Mouse (Mus musculus) heart, postnatal 4 days (tissue): ENCODE data around the gene Tnfrsf23. TPM values are rescaled to one million over a fixed set of nuclear protein-coding genes. Genes with fewer than 3 reads are reported as not detected.
A peak's percentile ranks its signal among the peaks of the same experiment; 100 is the strongest.
"Not testable (repeated sequence)": the region's sequence is repeated elsewhere in the genome, so short reads cannot be mapped to it uniquely, and the experiment has no call there.

Source experiments
- DNase-seq: peaks from one replicate; pipeline ENCODE4 v3.0.0; 2021
- total RNA-seq, 2 experiments: library from RNA; stranded (reverse); gene quantifications; 2 replicates each; pipeline ENCODE4 v1.2.3; 2021

Gene Tnfrsf23
- total RNA-seq, 2 experiments from 2014 or later = 3.4 to 3.6 TPM

DNA sequence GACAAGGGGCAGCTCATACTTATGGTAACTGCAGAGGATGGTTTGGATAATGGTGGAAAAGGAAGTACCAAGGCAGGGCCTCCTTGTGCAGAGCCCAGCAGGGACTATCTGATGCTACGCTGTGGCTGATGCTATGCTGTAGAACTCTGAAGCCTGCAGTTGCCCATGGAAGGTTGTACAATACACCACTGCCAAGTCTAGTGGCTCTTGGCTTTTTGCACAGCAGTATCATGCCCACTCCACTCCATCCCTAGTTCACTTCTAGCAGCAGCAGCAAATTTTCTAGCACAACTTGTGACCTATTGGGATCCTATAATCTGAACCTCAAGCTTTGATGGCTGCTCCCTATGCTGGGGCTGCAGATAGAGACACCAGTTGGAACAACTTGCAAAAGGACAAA lies 4.1 kb downstream of the Tnfrsf23 start:
- DNase-seq = no peak

GRCm38 (mm10) chr7:143680836-143681235 lies 4.8 kb downstream of the Tnfrsf23 start:
- not testable (repeated sequence) for DNase-seq

- DNase-seq = not testable (repeated sequence)
Observed at GRCm38 (mm10) chr7:143679650-143680049, 6.0 kb downstream of the Tnfrsf23 start.

- DNase-seq = no peak
Observed at GRCm38 (mm10) chr7:143666427-143667311, 19.0 kb downstream of the Tnfrsf23 start.

DNA sequence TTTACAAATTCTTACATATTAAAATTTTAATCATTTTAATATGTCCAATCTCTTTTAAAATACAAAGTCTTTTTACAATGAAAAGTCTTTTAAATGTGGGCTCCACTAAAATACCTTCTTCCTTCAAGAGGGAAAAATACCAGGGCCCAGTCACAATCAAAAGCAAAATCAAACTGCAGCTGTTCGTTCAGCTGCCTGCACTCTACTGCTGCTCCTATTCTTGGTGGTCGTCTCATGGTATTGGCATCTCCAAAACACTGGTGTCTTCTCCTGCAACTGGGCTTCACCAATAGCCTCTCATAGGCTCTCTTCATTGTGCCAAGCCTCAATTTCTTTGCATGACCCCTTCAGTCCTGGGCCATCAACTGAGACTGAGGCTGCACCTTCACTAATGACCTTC lies 22.2 kb downstream of the Tnfrsf23 start:
- DNase-seq = no peak

DNA sequence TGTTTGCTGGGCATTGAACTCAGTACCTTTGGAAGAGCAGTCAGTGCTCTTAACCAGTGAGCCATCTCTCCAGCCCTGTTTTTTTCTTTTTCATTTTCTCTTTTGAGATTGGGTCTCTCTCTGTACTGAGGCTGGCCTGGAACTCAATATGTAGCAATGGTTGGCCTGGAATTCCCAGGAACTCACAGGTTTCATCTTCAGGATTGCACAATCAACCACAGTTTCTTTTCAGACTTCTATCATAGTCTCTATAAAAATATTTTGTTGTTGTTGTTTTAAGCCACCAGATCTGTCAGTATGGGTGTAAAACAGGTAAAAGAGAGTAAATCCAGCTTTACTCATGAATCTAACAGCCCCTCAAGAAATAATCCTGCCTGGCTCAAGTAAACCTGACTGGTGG lies 24.9 kb downstream of the Tnfrsf23 start:
- no peak for DNase-seq

DNA sequence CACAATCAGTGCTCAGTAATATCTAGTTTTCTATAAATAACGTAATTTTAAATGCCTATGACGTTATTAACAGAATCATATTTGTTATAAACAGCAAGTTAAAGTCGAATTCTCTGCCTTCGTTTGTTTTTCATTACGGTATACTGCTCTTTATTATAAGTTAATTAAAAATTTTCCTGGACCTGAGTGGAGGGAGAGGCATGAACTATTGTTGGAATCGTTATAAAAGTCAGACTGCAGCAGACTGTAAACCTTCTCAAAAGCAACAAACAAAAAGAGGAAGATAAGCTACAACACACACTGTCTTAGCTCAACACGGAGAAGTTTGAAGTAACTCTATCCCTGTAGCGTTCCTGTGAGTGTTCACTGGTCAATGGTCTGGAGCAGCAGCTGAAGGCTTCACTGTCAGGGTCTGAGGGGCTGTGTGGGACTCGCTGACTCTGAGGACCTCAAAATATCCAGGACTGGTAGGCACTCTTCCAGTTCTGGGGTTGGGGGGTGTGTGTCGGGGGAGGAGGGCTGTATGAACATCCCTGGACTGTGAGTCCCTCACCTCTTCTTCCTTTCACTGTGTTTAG lies 35.8 kb downstream of the Tnfrsf23 start:
- DNase-seq = not testable (repeated sequence)

- DNase-seq = peak; percentile 83
Observed at GRCm38 (mm10) chr7:143649034-143649768, 36.5 kb downstream of the Tnfrsf23 start, which contains the start of gene Tnfrsf22. Gene Tnfrsf22, minus strand, starts transcription at chr7:143649661.

- DNase-seq = not testable (repeated sequence)
Observed at GRCm38 (mm10) chr7:143643949-143644348, 41.7 kb downstream of the Tnfrsf23 start.

- no peak for DNase-seq
Observed at GRCm38 (mm10) chr7:143636674-143637073, 49.0 kb downstream of the Tnfrsf23 start.

GRCm38 (mm10) chr7:143631503-143631902 lies 54.2 kb downstream of the Tnfrsf23 start:
- no peak for DNase-seq

- DNase-seq = no peak
Observed at GRCm38 (mm10) chr7:143629501-143629900, 56.2 kb downstream of the Tnfrsf23 start.

GRCm38 (mm10) chr7:143628540-143628939 lies 57.1 kb downstream of the Tnfrsf23 start, which contains the start of gene Tnfrsf26:
Gene Tnfrsf26, minus strand, starts transcription at chr7:143628722.
- no peak for DNase-seq

DNA sequence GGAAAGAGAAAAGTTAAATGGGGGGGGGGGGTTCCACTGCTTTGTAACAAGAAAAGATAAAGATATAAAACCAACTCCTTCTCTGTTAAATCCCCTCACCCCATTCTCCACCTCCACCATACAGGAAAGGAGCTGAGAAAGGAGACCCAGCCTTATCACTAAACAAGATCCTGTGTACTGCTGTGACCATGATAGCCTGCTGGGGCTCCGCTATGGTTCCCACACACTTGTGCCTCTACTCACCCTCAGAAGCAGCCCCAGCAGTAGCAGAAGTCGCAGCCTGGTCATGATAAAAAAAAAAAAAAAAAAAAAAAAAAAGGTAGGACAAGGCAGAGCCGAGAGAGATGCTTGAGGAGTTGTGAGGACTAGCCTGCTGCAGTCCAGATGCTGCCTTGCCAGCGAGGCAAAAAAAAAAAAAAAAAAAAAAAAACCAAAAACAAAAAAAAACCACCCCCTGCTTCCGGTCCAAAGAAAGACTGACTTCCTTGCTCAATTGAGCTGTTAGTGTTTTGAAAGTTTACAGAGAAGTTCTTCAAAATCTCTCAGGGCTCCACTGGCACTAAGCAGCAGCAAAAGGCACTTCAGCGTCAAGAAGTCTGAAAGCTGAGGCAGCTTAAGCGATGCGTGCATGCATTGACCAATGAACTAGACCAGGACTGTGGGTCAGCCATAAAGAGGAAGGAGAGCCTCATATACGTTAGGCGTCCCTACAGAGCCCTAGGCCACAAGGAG lies 58.0 kb downstream of the Tnfrsf23 start:
- DNase-seq = no peak

GRCm38 (mm10) chr7:143626178-143626577 lies 59.5 kb downstream of the Tnfrsf23 start:
- no peak for DNase-seq

DNA sequence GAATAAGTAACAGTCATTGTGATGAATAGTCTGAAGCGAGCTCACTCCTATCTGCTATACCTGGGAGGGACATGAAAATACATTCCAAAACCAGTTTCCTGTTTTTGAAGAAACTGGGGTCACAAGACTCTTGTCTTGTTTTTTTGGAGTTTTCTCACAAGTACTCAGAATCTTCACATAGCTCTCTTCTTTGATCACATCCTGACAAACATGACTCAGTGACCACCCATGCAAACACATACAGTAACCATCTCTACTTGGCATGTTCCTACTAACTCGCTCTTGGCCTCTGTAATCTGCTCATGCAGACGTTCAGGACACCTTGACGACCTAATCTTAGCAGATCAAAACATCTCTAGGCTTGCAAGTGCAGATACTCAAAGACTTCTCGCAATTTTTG lies 60.5 kb downstream of the Tnfrsf23 start:
- no peak for DNase-seq

GRCm38 (mm10) chr7:143624561-143624960 lies 61.1 kb downstream of the Tnfrsf23 start:
- no peak for DNase-seq

DNA sequence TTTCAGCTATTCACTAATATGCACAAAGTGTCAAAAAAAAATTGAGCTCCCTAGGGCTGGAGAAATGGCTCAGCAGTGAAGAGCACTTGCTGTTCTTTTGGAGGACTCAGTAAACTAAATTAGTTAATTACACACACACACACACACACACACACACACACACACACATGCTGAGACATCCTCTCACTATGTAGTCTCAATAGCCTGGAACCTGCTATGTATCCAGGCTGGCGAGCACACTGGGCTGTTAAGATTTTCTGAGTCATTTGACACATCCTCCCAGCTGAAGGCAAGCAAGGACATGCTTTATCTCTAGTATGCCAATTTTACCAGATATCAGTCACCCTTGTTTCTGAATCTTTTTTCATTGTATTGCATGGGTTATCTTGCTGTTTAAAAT lies 64.7 kb downstream of the Tnfrsf23 start:
- DNase-seq = no peak
